Mouse (Mus musculus): Measurements from ENCODE around the gene Snrpe.

DNA sequence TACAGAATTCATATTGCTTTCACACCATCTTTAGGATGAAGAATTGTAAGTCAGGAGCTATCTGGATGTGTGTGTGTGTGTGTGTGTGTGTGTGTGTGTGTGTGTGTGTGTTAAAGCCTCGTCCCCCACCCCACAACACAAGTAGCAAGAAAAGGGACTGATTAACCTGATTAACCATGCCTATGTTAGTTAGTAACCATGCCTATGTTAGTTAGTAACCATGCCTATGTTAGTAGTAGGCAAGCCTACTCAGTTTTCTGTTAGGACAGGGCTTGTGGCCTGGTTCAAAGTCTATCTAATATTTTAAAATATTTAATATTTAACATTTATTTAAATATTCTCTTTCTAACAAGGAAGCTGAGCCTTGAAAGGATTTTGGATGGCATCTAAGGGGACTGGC lies 1.3 kb upstream of the Snrpe start:
- no peak for TF ChIP-seq CTCF (IDR thresholded peaks at IDR 0.05; ENCODE audit: low read depth, low read length)
- no peak for TF ChIP-seq POLR2A (IDR thresholded peaks at IDR 0.05; ENCODE audit: borderline replicate concordance, low read depth, low read length)
